Mouse (Mus musculus): ENCODE data around the gene H2-DMb2.

DNA sequence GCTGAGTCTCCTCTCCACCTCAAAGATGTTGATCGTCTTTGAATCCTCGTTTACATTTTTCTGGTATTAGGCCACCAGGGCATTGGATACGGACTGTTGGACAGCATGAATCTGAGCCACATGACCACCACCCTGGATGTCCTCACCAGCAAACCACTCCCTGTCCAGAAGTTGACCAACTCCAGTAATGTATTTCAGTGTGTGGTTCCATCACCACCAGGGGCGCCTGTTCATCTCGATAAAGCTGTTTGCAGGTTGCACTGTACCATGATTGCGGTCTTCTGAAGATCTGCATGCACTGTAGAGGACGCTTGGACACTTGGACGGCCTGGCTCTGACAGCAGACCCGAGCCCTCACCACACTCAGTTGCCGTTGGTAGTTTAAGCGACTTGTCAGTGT lies 9.8 kb upstream of the H2-DMb2 start:
- TF ChIP-seq CTCF (IDR thresholded peaks at IDR 0.05; ENCODE audit: low read depth, low read length) = no peak
- no peak for TF ChIP-seq POLR2A (IDR thresholded peaks at IDR 0.05; ENCODE audit: insufficient read depth, low read length)

Data from ES-Bruce4 (cell line).